Mouse (Mus musculus): ENCODE data around the gene Plbd2.

GRCm38 (mm10) chr5:120492437-120492836 lies 11.0 kb downstream of the Plbd2 start:
- peak; percentile 78 for TF ChIP-seq CTCF (IDR thresholded peaks at IDR 0.05; ENCODE audit: low read depth)
- no peak for TF ChIP-seq EP300 (IDR thresholded peaks at IDR 0.05; ENCODE audit: low read depth)

Measured in liver, embryonic 14.5 days (tissue).